Mouse (Mus musculus): Measurements from ENCODE around the gene Tm9sf1. TPM values are rescaled to one million over a fixed set of nuclear protein-coding genes. Genes with fewer than 3 reads are reported as not detected.

The Tm9sf1 gene
- total and polyA plus RNA-seq, 3 experiments, result 36.1 to 65.3 (median 51.3) TPM

DNA sequence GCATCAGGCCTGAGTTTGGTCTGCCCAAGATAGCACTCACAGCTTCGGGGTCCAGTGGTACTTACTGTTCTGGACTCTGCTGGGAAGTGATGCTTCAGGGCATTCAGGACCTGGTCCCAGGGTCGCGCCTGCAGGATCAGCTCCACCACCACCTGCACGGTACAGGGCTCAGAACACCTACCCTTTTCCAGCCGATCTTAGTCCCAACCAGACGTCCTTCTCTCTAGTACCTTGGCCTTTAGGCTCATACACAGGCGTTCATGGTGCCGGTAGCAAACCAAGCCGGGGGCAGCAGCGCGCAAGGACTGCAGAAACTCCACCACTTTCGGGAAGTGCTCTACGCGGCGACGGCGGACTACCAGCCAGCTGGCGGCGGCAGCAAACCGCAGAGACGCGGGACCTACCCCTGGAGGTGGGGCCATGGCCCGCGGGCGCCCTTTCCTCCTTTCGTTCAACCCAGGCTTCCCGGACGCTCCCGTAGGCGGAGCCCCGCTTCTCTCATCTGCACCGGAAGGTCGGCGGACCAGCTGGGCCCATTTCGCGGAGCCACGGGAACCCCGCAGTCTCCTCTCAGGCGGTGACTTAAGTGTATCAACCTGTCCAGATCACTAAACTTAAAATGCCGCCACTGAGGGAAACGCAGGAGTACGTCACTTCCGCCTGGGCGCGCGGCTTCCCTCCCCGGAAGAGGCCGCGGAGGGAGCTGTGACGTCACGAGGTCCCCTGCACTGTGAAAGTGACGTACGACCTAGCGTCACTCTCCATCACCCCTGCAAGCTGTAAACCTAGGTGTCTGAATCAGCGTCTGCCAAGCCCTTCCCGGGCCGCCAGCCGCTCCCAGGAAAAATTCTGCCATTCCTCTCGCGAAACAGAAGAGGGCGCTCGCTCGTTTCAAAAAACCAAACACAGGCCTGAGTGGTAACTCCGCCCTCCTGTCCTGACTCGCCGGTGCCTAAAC lies 37.8 kb upstream of the Tm9sf1 start, which contains the start of gene Tinf2 (continued):
- TF ChIP-seq TBP (conservative IDR thresholded peaks at IDR 0.05; ENCODE audit: low read depth, low read length), result 0 out of 2 replicates have a peak, but pooled peaks have one; percentile 43

DNA sequence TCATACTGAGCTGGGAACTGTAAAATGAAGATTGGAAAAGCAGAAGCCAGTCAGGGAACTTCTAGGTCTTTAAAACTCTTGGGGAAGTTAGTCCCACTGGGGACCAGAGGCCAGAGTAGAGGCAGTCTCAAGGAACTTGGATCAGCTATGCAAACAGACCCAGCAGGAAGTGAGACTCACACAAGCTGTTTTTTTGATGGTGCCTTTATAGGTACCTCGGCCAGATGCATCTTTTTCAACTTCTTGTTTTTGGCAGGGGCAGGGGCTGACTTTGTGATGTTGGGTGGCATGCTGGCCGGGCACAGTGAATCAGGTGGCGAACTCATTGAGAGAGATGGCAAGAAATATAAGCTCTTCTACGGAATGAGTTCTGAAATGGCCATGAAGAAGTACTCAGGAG lies 34.0 kb upstream of the Tm9sf1 start:
- peaks cover 5 to 61% of the 10 kb centered on the region in 2 experiments for H3K4me1 ChIP-seq (ENCODE audit: control insufficient read depth in 1 of 2, insufficient read depth in 2 of 2)
- in situ Hi-C loops (cut with MboI; ENCODE audit: low pct_ligation_motif_present, low pct_unique_long_range_greater_than_20kb, low sequenced_read_pairs), result no loop called here
- H3K79me2 ChIP-seq (replicated peaks; ENCODE audit: control insufficient read depth, extremely low read depth, insufficient read depth, poor library complexity, severe bottlenecking), result peaks cover 2% of the 10 kb centered on the region
- no peak overlapping the region for H3K4me3 ChIP-seq (replicated peaks in 1 of 3; ENCODE audit: low read depth in 2 of 3, low read length in 2 of 3, poor library complexity in 1 of 3)
- no peak overlapping the region for H3K9ac ChIP-seq (ENCODE audit: insufficient read depth, low read depth)
- no peaks in the 10 kb centered on the region for H3K9me3 ChIP-seq (replicated peaks; ENCODE audit: low read length)
- no peaks in the 10 kb centered on the region for H3K27me3 ChIP-seq (replicated peaks)
- H3K27ac ChIP-seq (ENCODE audit: insufficient read depth, low read depth), result no peak overlapping the region
- H3K36me3 ChIP-seq (replicated peaks in 1 of 2; ENCODE audit: control insufficient read depth in 1 of 2, insufficient read depth in 1 of 2, low read length in 1 of 2), result peaks cover 48 to 60% of the 10 kb centered on the region in 2 experiments
- dilution Hi-C loops (cut with MboI; ENCODE audit: extremely low pct_ligation_motif_present, extremely low pct_unique_long_range_greater_than_20kb, low sequenced_read_pairs), result no loop called here
- H3K4me2 ChIP-seq (ENCODE audit: insufficient read depth, low read depth, poor library complexity, severe bottlenecking), result no peak overlapping the region
- peak; percentile 25 for DNase-seq (ENCODE audit: extremely low read depth)
- TF ChIP-seq ETS1 (conservative IDR thresholded peaks at IDR 0.05; ENCODE audit: low read depth, low read length), result no peak
- TF ChIP-seq ZKSCAN1 (IDR thresholded peaks at IDR 0.05; ENCODE audit: borderline replicate concordance, low read depth, low read length), result no peak
- no peak for TF ChIP-seq CHD2 (IDR thresholded peaks at IDR 0.05; ENCODE audit: low read length)
- TF ChIP-seq NELFE (IDR thresholded peaks at IDR 0.05; ENCODE audit: low read depth, low read length), result no peak
- no peak for TF ChIP-seq ZNF384 (IDR thresholded peaks at IDR 0.05; ENCODE audit: low read depth, low read length)
- no peak for TF ChIP-seq MAX (IDR thresholded peaks at IDR 0.05; ENCODE audit: low read length)
- no peak for TF ChIP-seq ZMIZ1 (IDR thresholded peaks at IDR 0.05; ENCODE audit: low read depth, low read length)
- no peak for TF ChIP-seq TCF12 (IDR thresholded peaks at IDR 0.05; ENCODE audit: low read depth, low read length)
- no peak for TF ChIP-seq CHD1 (IDR thresholded peaks at IDR 0.05; ENCODE audit: low read depth, low read length)
- TF ChIP-seq MYC (IDR thresholded peaks at IDR 0.05; ENCODE audit: low read depth, low read length), result no peak
- no peak for TF ChIP-seq UBTF (IDR thresholded peaks at IDR 0.05; ENCODE audit: low read depth, low read length)
- no peak for TF ChIP-seq JUND (conservative IDR thresholded peaks at IDR 0.05; ENCODE audit: low read depth, low read length)
- no peak for TF ChIP-seq USF1 (IDR thresholded peaks at IDR 0.05; ENCODE audit: low read depth, low read length)
- TF ChIP-seq IRF4 (IDR thresholded peaks at IDR 0.05; ENCODE audit: low read depth, low read length), result no peak
- TF ChIP-seq MAZ (IDR thresholded peaks at IDR 0.05; ENCODE audit: low read depth, low read length), result no peak
- TF ChIP-seq SIN3A (IDR thresholded peaks at IDR 0.05; ENCODE audit: low read length), result no peak
- no peak for TF ChIP-seq JUN (IDR thresholded peaks at IDR 0.05; ENCODE audit: insufficient read depth, low read depth, low read length)
- no peak for TF ChIP-seq GABPA (IDR thresholded peaks at IDR 0.05; ENCODE audit: insufficient replicate concordance, low read depth, low read length)

Measured in CH12.LX (cell line).